Mouse (Mus musculus) ZHBTc4 (cell line): ENCODE data around the gene Hectd1.

Experiments
- DNase-seq: peaks from one replicate; pipeline ENCODE4 v3.0.0-alpha.2; 2011; ENCODE audit warnings: low read depth, low spot score

Hectd1 gene

DNA sequence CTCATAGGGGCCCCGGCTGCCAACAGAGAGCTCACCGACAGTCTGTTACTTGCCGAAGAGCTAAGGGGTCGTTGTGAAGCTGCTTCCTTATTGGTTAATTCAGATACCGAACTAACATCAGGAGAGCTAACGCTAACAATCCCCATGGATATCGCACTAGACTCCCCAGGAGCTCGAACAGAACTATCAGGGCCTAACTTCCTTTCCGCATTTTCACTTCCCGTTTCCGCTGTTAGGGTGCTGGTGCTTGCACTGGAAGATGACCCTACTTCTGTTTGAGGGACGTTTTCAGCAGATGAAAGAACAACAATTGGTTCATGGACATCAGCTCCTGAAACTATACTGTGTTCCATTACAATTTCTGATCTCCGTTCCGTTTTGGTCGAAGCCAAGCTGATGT lies 60.6 kb downstream of the Hectd1 start:
- DNase-seq = no peak

DNA sequence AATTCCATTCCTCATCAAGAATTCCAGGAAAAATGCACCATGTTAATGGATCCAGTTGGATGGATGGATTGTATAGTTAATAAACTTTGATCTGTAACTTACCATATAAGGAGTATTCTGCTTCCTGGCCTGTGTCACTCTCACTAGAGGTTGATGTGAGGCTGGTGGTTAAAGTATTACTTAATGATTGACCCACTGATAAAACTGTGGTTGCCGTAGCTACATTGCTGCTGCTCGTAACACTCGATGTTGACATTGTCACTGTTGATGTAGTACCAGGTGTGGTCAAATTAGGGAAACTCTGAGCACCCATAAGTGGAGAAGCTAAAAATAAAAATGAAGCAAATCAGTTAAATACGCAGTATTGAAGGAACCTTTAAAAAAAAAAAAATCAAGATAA lies 61.9 kb downstream of the Hectd1 start:
- DNase-seq = no peak

DNA sequence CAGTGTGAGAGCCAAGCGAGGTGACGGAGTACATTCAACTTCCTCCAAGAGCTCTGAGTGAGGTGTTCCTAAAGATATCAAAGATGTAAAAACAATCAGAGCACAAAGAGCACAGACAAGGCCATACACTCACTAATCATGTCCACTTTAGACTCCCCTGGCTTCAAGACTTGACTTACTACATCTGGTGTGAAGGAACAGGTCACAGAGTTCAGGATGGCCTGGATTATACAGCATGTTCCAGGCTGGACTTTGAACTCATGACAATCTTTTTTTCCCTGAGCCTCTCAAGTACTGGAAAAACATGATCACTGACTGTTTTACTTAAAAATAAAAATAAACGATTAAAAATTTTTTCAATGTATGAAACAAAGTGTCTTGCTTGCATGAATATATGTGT lies 70.0 kb downstream of the Hectd1 start:
- DNase-seq = no peak

DNA sequence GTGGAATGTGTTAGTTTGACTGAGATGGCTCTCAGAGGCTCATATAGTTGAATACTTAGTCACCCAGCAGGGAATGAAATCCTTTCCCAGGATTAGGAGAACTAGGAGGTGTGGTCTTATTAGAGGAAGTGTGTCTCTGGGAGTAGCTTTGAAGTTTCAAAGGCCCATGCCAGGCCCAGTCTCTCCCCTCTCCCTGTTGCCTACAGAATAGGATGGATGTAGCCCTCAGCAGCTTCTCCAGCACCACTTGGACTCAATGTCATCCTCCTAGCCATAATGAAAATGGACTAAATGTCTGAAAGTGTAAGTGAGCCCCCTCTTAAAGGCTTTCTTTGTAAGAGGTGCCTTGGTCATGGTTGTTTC lies 72.8 kb downstream of the Hectd1 start:
- no peak for DNase-seq

DNA sequence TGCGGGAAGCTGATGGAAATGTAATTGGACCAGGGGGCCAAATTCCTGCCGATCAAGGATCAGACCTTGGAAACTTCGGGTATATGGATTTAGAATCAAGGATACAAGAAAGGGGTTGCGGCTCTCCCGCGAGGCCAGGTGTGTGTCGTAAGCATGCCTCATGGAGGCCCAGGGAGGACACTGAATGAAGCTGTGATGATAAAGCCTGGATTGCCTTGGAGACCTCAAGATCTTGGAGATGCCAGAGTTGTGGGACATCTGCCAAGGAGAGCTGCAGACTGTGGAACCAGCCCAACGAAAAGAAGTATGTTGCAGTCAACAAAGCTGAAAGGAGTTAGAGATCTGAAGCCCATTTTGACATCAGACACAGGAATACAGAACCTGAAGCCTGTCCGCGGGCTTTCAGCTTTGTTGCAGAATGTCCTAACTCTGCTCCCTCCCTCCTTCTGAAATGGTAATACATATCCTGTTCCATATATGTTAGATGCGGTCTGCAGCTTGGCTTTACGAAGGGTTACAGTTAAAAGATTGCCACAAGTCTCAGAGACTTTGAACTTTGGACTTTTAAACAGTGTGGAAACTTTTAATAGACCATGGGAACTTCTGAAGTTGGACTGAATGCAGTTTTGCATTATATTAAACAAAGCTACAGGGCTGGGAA lies 73.3 kb downstream of the Hectd1 start:
- no peak for DNase-seq

DNA sequence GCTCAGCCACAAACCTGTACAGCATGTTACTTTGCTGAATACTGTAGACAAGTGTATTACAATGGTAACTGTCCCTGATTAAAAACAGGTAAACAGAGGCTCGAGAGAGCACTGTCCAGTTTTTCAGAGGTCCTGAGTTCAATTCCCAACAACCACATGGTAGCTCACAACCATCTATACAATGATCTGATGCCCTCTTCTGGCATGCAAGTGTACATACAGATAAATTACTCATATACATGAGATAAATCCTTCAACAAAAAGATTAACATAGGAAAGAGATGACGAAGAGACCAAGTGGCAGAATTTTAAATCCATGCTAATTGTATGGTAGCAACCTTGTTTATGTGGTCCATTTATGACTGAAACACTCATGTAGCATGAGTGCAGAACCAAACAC lies 82.0 kb downstream of the Hectd1 start:
- no peak for DNase-seq

DNA sequence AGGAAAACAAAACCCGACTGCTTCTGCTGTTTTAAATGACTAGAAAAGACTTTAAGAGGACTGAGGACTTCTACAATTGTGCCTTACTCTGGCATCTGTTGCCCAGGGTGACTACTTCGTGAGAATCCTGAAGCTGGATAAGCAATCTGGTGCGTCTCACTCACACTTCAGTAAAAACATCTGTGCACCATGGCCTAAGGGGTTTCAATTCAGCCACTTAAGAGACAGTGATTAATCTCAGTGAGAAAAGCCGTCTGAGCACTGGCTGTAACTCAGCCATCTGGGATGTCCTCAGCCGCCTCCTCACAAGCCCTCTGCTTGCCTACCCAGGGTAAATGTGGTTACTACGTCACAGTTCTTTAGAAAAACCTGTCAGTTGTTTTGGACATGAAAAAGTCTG lies 84.4 kb downstream of the Hectd1 start:
- no peak for DNase-seq

DNA sequence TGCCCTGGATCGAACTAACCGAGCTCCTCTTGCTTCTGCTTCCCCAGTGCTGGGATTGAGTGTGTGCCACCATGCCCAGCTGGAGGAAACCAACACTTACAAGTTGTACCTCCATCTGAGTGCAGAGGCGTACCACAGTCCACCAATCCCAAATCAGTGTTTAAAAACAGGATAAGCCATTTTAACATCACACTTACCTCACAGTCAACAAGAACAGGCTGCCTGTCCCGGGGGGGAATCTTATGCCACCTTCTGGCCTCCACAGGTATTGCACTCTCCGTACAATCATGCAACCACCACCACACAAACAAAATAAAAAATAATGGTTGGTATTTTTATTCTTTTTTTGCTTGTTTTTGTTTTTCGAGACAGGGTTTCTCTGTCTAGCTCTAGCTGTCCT lies 87.6 kb downstream of the Hectd1 start:
- DNase-seq = peak; percentile 60

DNA sequence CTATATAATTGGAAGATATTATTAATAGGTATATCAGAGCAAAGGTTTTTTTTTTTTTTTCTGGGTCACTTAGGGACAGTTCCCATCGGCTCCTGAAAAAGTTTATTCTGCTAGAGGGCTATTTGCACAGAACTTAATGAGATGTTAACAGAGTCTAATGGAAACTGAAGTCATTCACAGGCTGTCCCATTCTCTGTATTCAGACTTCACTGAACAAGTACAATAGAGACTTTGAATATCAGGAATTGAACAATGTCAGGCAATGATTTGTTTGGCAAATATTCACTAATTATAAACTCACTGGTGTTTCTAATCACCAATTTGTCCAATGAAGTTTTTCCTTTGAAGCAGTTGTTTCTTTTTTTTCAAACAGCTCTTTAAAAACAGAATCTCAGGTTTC lies 92.5 kb downstream of the Hectd1 start:
- no peak for DNase-seq

DNA sequence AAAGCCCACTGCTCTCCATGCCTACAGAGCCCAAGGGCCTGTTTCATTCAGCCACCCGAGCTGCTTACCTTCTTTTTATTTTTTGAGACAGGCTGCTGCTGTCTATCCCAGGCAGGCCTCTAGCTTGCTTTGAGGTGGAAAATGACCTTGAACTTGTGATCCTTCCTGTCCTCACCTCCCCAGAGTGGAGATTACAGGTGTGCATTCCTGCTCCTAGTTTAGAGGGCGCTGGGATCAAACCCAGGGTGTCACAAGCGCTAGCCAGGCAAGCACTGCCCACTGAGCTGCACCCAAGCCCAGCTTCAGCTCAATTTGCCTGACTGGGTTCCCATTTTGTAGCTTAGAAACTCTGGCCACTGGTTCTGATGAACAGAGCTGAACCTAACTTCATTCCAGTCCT lies 93.0 kb downstream of the Hectd1 start:
- DNase-seq = peak; percentile 64

DNA sequence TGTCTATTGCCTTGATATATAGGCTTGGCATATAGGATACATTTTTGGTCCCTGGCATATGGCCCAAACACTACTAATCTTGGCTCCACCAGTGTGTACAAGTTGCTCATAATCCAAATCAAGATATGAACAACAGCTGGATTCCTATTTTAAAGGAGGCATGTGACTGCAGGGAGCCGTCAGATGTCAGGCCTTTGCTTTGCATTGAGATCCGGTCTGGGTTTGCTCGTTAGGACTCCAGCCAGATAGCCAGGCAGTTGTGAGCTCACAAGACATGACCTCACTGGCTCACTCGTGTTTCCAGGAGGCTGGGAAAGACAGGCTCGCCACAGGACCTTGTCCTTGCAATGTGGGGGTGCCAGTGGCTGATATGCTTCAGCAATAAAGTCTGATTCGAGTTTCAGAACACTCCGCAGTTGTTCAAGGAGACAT lies 93.5 kb downstream of the Hectd1 start:
- DNase-seq = no peak

DNA sequence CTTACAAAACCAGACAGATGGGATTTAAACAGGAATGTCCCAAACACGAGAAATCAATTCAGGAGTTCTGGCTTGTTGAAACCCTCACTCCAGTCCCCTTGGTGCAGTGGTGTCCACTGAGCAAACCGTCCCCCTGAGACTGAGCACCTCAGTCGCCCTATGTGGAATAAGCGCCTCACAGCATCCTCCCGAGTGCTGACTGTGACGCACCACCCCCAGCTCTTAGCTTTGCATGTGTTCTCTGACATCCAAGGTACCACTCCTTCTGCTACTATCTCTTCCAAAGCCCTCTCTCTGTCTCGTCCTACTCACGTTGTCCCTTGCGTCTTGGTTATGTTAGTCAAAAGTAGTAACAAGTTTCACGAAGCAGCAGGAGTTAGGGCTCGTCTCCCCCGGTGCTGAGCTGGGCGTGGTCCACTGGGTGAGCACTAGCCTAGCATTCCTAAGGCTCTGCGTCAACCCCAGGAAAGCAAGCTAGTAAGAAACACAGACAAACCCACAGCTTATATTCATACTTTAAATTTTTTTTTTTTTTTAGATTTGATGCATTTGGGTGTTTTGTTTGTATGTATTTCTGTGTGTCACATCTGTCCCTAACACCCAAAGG lies 94.6 kb downstream of the Hectd1 start:
- DNase-seq = peak; percentile 36

DNA sequence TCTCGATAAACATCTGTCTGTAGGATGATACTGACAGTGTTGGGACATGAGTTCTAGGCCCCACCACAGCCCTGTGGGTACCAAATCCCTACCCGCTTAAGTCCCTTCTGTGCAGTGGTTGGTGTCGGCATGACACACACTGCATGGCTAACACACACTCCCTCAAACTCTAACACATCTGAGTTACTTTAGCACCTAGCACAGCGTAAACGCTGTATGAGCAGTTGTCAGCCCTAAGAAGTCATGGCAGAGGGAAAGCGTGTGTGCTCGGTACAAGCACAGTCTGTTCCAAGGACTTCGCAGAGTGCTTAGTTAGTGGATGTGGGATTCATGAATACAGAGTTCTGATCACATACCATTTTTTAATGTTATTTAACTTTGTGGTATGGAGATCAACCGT lies 99.5 kb downstream of the Hectd1 start:
- DNase-seq = no peak

DNA sequence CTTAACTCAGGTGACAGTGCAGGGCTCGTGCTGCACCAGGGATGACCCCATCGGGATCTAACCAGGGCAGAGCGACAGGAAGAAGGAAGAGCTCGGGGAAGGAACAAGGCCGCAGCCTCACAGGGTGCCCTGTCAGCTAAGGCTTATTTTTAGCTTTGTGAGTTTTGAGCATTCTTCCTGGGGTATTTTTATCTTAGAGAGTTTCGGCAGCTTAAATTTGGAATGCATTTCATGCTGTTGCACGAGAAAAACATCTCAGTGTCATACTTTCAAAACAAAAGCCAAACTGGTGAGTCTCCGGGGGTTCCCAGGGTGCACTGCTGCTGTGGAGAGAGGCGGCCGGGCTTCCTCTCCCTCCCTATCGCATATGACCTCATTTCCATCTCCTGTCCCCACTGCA lies 100.3 kb downstream of the Hectd1 start:
- no peak for DNase-seq

DNA sequence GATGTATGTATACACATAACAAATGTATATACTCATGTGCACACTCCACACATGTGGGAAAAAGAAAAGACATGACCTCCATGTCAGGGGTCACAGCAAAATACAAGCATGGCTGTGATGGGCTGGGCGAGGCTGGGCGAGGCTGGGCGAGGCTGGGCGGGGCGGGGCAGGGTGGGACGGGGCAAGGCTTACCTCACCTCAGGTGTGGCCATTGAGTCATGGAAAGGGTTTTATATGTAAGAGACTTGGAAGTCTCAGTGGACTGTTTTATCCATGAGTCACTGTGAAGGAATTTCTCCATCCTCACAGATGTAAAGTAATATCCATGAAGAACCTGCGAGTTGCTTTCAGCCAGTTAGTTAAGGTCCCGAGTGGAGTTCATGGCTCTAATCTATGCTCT lies 107.5 kb downstream of the Hectd1 start:
- peak; percentile 40 for DNase-seq

DNA sequence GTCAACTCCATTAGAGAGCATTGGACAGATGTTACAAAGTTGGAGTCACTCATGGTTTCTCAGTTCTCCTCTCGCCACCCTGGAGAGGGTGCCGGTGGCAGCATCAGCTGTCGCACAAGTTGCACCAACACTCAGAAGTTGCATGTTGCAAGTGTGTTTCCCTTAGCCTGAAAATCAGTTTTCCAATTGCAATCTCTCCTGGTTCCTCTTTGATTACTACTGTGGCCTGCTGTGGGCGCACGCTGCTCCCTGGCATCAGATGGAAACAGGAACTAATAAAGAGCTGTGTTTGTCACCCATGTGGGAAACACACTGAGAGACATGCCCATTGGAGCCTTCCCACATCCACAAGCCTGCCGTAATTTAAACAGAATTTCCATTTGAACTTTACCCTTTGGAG lies 110.7 kb downstream of the Hectd1 start:
- DNase-seq = no peak

DNA sequence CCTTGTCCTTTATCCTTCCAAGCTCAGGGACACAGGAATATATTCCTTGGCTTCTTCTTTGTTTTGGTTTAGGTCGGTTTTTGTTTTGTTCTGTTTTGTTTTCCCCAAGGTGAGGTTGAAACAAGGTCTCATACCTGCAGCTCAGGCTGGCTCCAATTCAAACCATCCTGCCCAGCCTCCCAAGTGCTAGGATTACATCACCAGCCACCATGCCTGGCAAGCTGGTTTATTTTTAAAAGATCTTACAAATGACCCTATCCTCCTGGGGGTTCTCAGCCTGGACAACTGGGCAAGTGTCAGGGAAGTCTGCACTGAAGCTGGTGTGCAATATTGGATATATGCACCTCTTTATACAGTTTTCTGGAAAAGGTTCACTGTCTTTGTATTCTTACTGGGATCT lies 116.7 kb downstream of the Hectd1 start:
- no peak for DNase-seq

DNA sequence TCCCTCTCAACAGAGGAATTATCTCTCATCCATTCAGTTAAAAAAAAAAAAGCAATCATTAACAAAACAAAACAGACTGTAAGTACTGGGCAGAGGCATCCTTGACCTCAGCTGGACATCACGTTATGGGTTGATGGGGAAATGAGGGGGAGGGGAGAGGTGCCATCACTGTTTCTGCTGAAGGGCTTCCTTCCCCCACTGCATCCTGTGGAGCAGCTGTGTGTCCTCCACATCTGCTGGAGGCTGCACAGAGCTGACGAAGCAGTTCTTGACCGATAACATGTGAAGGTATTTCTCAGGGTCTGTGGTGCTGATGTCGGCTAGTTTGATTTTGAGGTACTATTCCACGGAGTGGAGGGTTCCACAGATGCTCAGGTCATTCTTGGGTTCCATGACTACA lies 119.2 kb downstream of the Hectd1 start:
- DNase-seq = no peak

DNA sequence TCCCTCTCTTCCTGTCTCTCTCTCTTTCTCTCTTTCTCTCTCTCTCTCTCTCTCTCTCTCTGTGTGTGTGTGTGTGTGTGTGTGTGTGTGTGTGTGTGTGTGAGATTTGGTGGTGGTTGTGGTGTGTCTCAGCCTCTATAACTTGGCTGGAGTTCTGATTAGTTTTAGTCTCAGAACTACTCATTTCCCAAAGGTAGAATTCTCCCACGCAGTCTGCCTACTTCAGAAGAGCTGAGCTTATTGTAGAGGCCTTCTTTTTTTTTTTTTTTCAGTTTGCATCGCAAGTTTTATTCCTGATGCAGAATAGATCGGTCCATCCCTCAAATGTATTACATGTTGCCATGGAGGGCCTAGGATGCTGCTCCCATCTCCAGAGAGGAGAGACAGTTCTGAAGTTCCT lies 119.6 kb downstream of the Hectd1 start:
- DNase-seq = no peak

DNA sequence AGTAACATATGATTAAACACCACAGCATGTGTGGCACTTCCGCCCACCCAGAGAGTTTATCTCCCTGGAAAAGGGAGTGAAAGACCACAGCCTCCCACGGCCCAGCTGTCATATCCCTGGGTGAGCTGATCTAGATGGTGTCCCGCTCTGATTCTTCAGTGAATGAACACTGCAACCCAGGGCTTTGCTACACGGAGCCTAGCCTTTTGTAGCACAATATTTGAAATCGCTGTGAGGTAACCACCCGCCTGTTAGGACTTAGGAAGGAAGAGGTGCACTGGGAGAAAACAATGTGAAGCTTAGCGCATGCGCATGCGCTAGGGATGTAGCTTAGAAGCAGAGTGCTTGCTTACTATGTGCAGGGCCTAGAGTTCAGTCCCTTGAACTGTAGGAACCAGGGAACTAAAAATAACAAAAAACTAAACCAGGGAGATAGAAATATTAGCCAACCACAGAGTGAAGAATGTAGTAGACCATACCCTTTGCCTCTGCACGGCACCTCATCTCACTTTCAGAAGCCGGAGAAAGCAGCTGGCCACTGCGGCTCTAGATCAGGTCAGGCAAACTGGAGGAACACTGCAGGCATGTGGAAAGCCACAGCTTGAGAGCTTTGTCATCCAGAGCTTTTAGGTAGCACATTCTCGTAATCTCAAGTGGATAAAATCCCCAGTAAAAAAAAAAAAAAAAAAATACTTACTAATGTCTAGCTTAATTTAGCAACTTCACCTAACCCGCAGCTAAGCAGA lies 120.2 kb downstream of the Hectd1 start:
- DNase-seq = peak; percentile 86

DNA sequence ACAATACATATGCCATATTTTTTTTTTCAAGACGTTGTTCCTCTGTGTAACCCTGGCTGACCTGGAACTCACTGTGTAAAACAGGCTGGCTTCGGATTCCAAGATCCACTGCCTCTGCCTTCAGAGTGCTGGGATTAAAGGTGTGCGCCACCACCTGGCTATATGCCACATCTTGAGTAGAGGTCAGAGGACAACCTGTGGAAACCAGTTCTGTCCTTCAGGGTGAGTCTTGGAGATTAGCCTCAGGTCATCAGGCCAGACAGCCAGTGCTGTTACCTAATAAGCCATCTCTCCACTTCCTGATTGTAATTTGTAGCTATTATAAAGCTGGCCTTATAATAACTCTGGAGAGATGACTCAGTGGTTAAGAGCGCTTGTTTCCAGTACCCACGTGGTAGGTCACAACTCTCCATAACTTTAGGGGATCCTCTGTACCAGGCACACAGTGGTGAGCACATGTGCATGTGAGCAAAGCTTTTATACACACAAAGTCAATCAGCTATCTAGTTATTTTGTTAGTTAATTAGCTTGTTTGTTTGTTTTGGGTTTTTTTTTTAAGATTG lies 122.6 kb downstream of the Hectd1 start:
- peak; percentile 67 for DNase-seq

DNA sequence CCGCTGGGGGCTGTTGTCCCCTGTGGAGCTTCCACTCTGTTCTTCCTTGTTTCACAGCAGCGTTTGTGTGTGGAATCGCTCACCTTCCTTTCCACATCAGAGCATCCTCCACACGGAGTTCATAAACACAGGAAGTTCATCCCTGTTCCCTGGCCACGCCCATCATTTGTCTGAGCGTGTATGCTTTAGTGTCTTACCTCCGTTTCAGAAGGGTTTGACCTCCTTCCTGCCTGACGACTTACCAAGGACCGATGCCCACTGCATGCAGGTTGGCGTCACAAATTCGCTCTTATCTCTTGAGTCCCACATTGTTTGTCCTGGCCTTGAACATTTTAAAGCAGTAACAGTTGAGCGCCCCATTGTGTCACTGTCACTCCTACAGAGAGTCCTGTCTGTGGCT lies 123.6 kb downstream of the Hectd1 start:
- DNase-seq = peak; percentile 63

DNA sequence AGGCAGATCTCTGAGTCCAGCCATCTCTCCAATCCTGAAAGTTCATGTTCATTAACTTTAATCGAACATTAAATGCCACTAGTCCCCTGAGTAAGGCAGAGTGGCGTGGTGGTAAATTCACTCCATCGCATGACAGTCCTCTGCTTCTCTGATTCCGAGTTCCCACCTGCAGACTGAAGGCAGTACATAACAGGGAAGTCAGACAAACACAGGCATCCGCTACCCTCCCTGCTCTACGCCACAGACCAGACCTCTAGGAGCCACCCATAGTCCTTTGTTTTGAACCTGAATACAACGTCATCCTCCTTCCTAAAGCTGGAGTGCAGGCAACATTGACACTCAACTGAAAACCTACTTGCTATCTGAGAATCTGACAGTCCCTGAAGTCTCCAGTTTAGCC lies 124.8 kb downstream of the Hectd1 start:
- DNase-seq = no peak
